Mouse (Mus musculus) liver, embryonic 11.5 days (tissue): Measurements from ENCODE around the gene Pam. TPM values are rescaled to one million over a fixed set of nuclear protein-coding genes. Genes with fewer than 3 reads are reported as not detected.

Experiments
- ATAC-seq: fragments of 200-750 bp; cut with Nextera tagmentation; replicated peaks from 2 replicates; pipeline ENCODE4 v1.8.0; 2017; ENCODE audit warnings: moderate number of reproducible peaks, mild to moderate bottlenecking, moderate TSS enrichment, moderate library complexity; ENCODE audit not compliant: low FRiP score
- DNase-seq: peaks from one replicate; pipeline ENCODE4 v3.0.0-alpha.2; 2017; ENCODE audit warnings: low spot score
- H3K27ac ChIP-seq: fragments of 300-500 bp; sonication (generic); 2 replicates; pipeline ENCODE4 v1.5.1; 2014; ENCODE audit warnings: mild to moderate bottlenecking, low read depth, low read length, control low read depth
- H3K27me3 ChIP-seq: fragments of 300-500 bp; sonication (generic); replicated peaks from 2 replicates; pipeline ENCODE4 v1.6.1; 2014; ENCODE audit warnings: low read length, mixed read lengths; ENCODE audit not compliant: control insufficient read depth, insufficient read depth
- H3K36me3 ChIP-seq: fragments of 300-500 bp; sonication (generic); 2 replicates; pipeline ENCODE4 v1.6.1; 2014; ENCODE audit warnings: mild to moderate bottlenecking, low read length, moderate library complexity, mixed read lengths; ENCODE audit not compliant: control insufficient read depth, insufficient read depth
- H3K4me1 ChIP-seq: fragments of 300-500 bp; sonication (generic); replicated peaks from 2 replicates; pipeline ENCODE4 v1.6.1; 2014; ENCODE audit warnings: low read length, mixed read lengths; ENCODE audit not compliant: control insufficient read depth, insufficient read depth
- H3K4me2 ChIP-seq: fragments of 300-500 bp; sonication (generic); 2 replicates; pipeline ENCODE4 v1.6.1; 2014; ENCODE audit warnings: mild to moderate bottlenecking, control low read depth, moderate library complexity
- H3K4me3 ChIP-seq: fragments of 300-500 bp; sonication (generic); 2 replicates; pipeline ENCODE4 v1.5.1; 2014; ENCODE audit warnings: low read depth, low read length, control low read depth
- H3K9ac ChIP-seq: fragments of 300-500 bp; sonication (generic); 2 replicates; pipeline ENCODE4 v1.6.1; 2014; ENCODE audit warnings: low read depth, low read length, control low read depth
- H3K9me3 ChIP-seq: fragments of 300-500 bp; sonication (generic); 2 replicates; pipeline ENCODE4 v1.6.1; 2016; ENCODE audit warnings: low read length, inconsistent platforms, mixed read lengths; ENCODE audit not compliant: control insufficient read depth
- WGBS: fragments of 180-500 bp; shearing (Covaris S2); extraction: QIAGEN DNeasy Blood & Tissue Kit; methylation state at CpG from one replicate; pipeline ENCODE4 v1.1.7; 2014; 5-methylcytosine and 5-hydroxymethylcytosine counted together
- polyA plus RNA-seq: library from polyadenylated mRNA; unstranded; fragments of >200 nt; fragmentation: Nextera tagmentation; extraction: Ambion mirVana; gene quantifications from 2 replicates; pipeline ENCODE4 v1.2.1, GENCODE M21; 2014

Pam gene
- polyA plus RNA-seq, 1 experiment from 2014 or later = 16.1 TPM

GRCm38 (mm10) chr1:97748163-97748562, 347.3 kb downstream of the Pam start:
- Histone ChIP-seq H3K9me3 (no peaks in the 10 kb centered on the region), H3K4me2 (no peak overlapping the region), H3K27ac (no peak overlapping the region), H3K27me3 (no peaks in the 10 kb centered on the region), H3K9ac (no peak overlapping the region), H3K4me1 (0 out of 2 replicates have a peak, but pooled peaks cover 3% of the 10 kb centered on the region), H3K36me3 (peaks cover 11% of the 10 kb centered on the region; the same call in 1 of the 2 replicates), H3K4me3 (no peak overlapping the region)
- ATAC-seq (no peak), DNase-seq (no peak)
- 79% methylated on average over 3 of the region's 3 CpGs for WGBS

- DNase-seq = no peak
- Histone ChIP-seq H3K9me3 (no peaks in the 10 kb centered on the region), H3K9ac (no peak overlapping the region), H3K4me2 (no peak overlapping the region), H3K36me3 (peaks cover 13% of the 10 kb centered on the region; the same call in 1 of the 2 replicates), H3K27ac (no peak overlapping the region), H3K4me3 (no peak overlapping the region), H3K27me3 (no peaks in the 10 kb centered on the region), H3K4me1 (0 out of 2 replicates have a peak, but pooled peaks cover 7% of the 10 kb centered on the region)
- no peak for ATAC-seq
- 95% methylated on average over 7 of the region's 7 CpGs for WGBS
These were observed 349.2 kb downstream of the Pam start for GRCm38 (mm10) chr1:97746261-97746660.

GRCm38 (mm10) chr1:97745712-97746111, 349.7 kb downstream of the Pam start:
- no peaks in the 10 kb centered on the region for H3K27me3 ChIP-seq
- H3K4me2 ChIP-seq = no peak overlapping the region
- ATAC-seq = no peak
- no peaks in the 10 kb centered on the region for H3K9me3 ChIP-seq
- H3K9ac ChIP-seq = no peak overlapping the region
- peaks cover 16% of the 10 kb centered on the region; the same call in 1 of the 2 replicates for H3K36me3 ChIP-seq
- H3K27ac ChIP-seq = no peak overlapping the region
- 81% methylated on average over 4 of the region's 4 CpGs for WGBS
- 0 out of 2 replicates have a peak, but pooled peaks cover 7% of the 10 kb centered on the region for H3K4me1 ChIP-seq
- DNase-seq = no peak
- H3K4me3 ChIP-seq = no peak overlapping the region
